Mouse (Mus musculus) left cerebral cortex, adult 2 months (tissue): ENCODE data around the gene Gsta2. TPM values are rescaled to one million over a fixed set of nuclear protein-coding genes. Genes with fewer than 3 reads are reported as not detected.
"Not testable (repeated sequence)": the region's sequence is repeated elsewhere in the genome, so short reads cannot be mapped to it uniquely, and the experiment has no call there.

Experiments
- DNase-seq, 2 experiments: peaks; one replicate each; pipeline ENCODE4 v3.0.0; 2021 to 2022; ENCODE audit warnings: low spot score in 2 of 2, mixed read lengths in 1 of 2; ENCODE audit errors: extremely low spot score in 1 of 2
- H3K27ac ChIP-seq: fragments of 200-600 bp; 2 replicates; pipeline ENCODE4 v1.8.1; 2022
- H3K4me3 ChIP-seq: fragments of 200-600 bp; 2 replicates; pipeline ENCODE4 v1.8.1; 2022
- CTCF ChIP-seq: fragments of 200-600 bp; IDR thresholded peaks from 2 replicates; pipeline ENCODE4 v1.8.1; 2022; ENCODE audit warnings: antibody characterized with exemption, mild to moderate bottlenecking, moderate library complexity
- intact Hi-C: fragments of 180-260 bp; cut with DNase I; formaldehyde crosslinking; loops from one replicate; pipeline ENCODE4 v1.15.1; 2025
- total RNA-seq, 2 experiments: library from RNA; stranded (reverse); gene quantifications; 2 replicates each; pipeline ENCODE4 v1.2.3; 2021

The Gsta2 gene
- total RNA-seq, 2 experiments from 2014 or later = not detected

- TF ChIP-seq CTCF = no peak
- H3K27ac ChIP-seq = no peak overlapping the region
- H3K4me3 ChIP-seq = no peak overlapping the region
- intact Hi-C loops = no loop called here
- no peak for DNase-seq
Measured at GRCm38 (mm10) chr9:78363374-78363773, 7.8 kb upstream of the Gsta2 start.

- intact Hi-C loops = no loop called here
- no peak for DNase-seq
- no peak overlapping the region for H3K4me3 ChIP-seq
- TF ChIP-seq CTCF = no peak
- no peak overlapping the region for H3K27ac ChIP-seq
Measured at GRCm38 (mm10) chr9:78360484-78360872, 4.9 kb upstream of the Gsta2 start.

- H3K27ac ChIP-seq = no peak overlapping the region
- no peak for DNase-seq
- no peak overlapping the region for H3K4me3 ChIP-seq
- intact Hi-C loops = loop anchor here (5.0 kb wide), 1 partner anchor 77 kb away; no protein-coding TSS in a partner anchor
- no peak for TF ChIP-seq CTCF
Measured at GRCm38 (mm10) chr9:78359750-78360483, 4.3 kb upstream of the Gsta2 start.

- no peak overlapping the region for H3K27ac ChIP-seq
- peak; percentile 73 for TF ChIP-seq CTCF
- intact Hi-C loops = loop anchor here (5.0 kb wide), 1 partner anchor 79 kb away; no protein-coding TSS in a partner anchor
- no peak overlapping the region for H3K4me3 ChIP-seq
- peak; percentile 38 to 45 for DNase-seq
Measured at GRCm38 (mm10) chr9:78358053-78358452, 2.5 kb upstream of the Gsta2 start.

- TF ChIP-seq CTCF = no peak
- intact Hi-C loops = loop anchor here (1.0 to 5.0 kb wide), 2 partner anchors 82 to 135 kb away; no protein-coding TSS in a partner anchor
- no peak for DNase-seq
Measured at GRCm38 (mm10) chr9:78354665-78355578, 666 bp downstream of the Gsta2 start.

GRCm38 (mm10) chr9:78351504-78352220 lies 3.9 kb downstream of the Gsta2 start:
- no peak overlapping the region for H3K4me3 ChIP-seq
- TF ChIP-seq CTCF = no peak
- H3K27ac ChIP-seq = no peak overlapping the region
- intact Hi-C loops = no loop called here
- DNase-seq = no peak

More at GRCm38 (mm10) chr9:78354665-78355578, 666 bp downstream of the Gsta2 start:
- no peak overlapping the region for H3K4me3 ChIP-seq
- no peak overlapping the region for H3K27ac ChIP-seq

GRCm38 (mm10) chr9:78350007-78350406 lies 5.6 kb downstream of the Gsta2 start:
- H3K4me3 ChIP-seq, DNase-seq, intact Hi-C loops, H3K27ac ChIP-seq: not testable (repeated sequence)

GRCm38 (mm10) chr9:78349141-78349540 lies 6.4 kb downstream of the Gsta2 start:
- DNase-seq, H3K27ac ChIP-seq, H3K4me3 ChIP-seq: not testable (repeated sequence)
- intact Hi-C loops = loop anchor here (10.0 kb wide), 1 partner anchor 54 kb away; no protein-coding TSS in a partner anchor

GRCm38 (mm10) chr9:78348206-78349004 lies 7.2 kb downstream of the Gsta2 start:
- intact Hi-C loops = loop anchor here (10.0 kb wide), 1 partner anchor 54 kb away; no protein-coding TSS in a partner anchor
- H3K27ac ChIP-seq, H3K4me3 ChIP-seq, DNase-seq: not testable (repeated sequence)

- intact Hi-C loops = loop anchor here (10.0 kb wide), 1 partner anchor 52 kb away; no protein-coding TSS in a partner anchor
- no peak for DNase-seq
- no peak for TF ChIP-seq CTCF
Measured at GRCm38 (mm10) chr9:78347004-78347403, 8.6 kb downstream of the Gsta2 start.

GRCm38 (mm10) chr9:78345235-78345634 lies 10.4 kb downstream of the Gsta2 start:
- intact Hi-C loops = loop anchor here (10.0 kb wide), 1 partner anchor 50 kb away; no protein-coding TSS in a partner anchor
- not testable (repeated sequence) for H3K4me3 ChIP-seq, DNase-seq, H3K27ac ChIP-seq

More at GRCm38 (mm10) chr9:78347004-78347403, 8.6 kb downstream of the Gsta2 start:
- Histone ChIP-seq H3K27ac (no peak overlapping the region), H3K4me3 (no peak overlapping the region)

- H3K27ac ChIP-seq, H3K4me3 ChIP-seq, DNase-seq: not testable (repeated sequence)
- intact Hi-C loops = loop anchor here (10.0 kb wide), 1 partner anchor 48 kb away; no protein-coding TSS in a partner anchor
Measured at GRCm38 (mm10) chr9:78343055-78343454, 12.5 kb downstream of the Gsta2 start.

GRCm38 (mm10) chr9:78342494-78342893 lies 13.1 kb downstream of the Gsta2 start:
- DNase-seq, H3K4me3 ChIP-seq, H3K27ac ChIP-seq: not testable (repeated sequence)
- intact Hi-C loops = loop anchor here (10.0 kb wide), 1 partner anchor 48 kb away; no protein-coding TSS in a partner anchor
